Mouse (Mus musculus) heart, postnatal 14 days (tissue): ENCODE measurements around the gene Armc12. TPM values are rescaled to one million over a fixed set of nuclear protein-coding genes. Genes with fewer than 3 reads are reported as not detected.
A peak's percentile ranks its signal among the peaks of the same experiment; 100 is the strongest.
"Not testable (repeated sequence)": the region's sequence is repeated elsewhere in the genome, so short reads cannot be mapped to it uniquely, and the experiment has no call there.

Experiments
- DNase-seq, 2 experiments: peaks; one replicate each; pipeline ENCODE4 v3.0.0; 2021 to 2022
- intact Hi-C: fragments of 180-260 bp; cut with DNase I; formaldehyde crosslinking; loops from one replicate; pipeline ENCODE4 v1.15.1; 2025
- total RNA-seq, 2 experiments: library from RNA; stranded (reverse); gene quantifications; 2 replicates each; pipeline ENCODE4 v1.2.3; 2021

The Armc12 gene
- total RNA-seq, 2 experiments from 2014 or later, result not detected

DNA sequence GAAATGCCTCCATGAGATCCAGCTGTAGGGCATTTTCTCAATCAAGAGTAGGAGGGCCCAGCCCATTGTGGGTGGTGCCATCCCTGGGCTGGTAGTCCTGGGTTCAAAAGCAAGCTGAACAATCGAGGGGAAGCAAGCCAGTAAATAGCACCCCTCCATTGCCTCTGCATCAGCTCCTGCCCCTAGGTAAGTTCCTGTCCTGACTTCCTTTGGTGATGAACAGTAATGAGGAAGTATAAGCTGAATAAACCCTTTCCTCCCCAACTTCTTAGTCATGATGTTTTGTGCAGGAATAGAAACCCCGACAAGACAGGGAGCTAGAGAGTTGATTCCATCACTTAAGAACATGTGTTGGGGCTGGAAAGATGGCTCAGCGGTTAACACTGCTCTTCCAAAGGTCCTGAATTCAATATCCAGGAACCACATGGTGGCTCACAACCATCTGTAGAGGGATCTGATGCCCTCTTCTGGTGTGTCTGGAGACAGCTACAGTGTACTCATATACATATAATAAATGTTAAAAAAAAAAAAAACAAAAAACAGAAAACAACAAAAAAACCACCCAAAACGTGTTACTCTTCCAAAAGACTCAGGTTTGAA is 5.7 kb upstream of the Armc12 start:
- no peak for DNase-seq
- intact Hi-C loops, result loop anchor here (5.0 kb wide), 1 partner anchor 198 kb away; the partner anchor contains the start of gene Rpl10a

DNA sequence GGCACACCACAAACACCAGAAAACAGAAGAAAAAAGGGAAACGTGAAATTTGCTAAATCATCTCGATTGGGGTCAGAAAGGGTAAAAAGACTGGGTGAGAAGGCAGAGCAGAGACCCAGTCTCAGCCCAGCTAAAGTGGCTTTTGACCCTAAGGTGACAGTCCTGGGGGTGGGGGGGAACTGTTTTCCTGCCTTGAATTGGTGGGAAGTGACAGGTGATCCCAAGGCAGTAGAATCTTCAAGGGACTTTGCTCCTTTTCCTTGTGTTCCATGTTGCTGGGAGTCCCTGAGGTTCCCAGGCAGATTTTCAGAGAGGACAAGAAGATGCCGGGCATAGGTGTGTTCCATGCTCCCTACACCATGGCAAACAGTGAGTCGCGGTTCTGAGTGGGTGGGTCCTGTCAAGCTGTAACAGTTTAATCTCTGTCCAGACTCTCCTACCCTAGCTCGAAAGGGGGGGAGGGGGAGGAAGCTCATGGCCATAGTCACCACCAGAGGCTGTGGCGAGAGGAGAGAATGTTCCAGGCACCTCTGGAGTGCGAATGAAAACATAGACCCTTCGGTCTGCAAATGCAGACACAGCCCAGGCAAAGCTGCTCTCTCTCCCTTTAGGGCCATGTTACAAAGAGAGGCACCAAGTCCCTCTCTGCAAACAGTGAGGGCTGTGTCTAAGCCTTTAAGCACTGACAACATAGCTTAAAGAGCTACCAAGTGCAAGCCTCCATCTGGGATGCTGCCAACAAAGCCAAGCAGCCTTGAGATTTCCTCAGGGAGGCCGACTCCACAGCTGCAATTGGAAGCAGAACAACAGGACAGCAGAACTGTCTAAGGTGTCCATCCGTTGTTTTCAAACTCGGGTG is 3.2 kb upstream of the Armc12 start:
- intact Hi-C loops, result loop anchor here (1.0 to 2.0 kb wide), 3 partner anchors 73 to 141 kb away; no protein-coding TSS in a partner anchor
- DNase-seq, result no peak

DNA sequence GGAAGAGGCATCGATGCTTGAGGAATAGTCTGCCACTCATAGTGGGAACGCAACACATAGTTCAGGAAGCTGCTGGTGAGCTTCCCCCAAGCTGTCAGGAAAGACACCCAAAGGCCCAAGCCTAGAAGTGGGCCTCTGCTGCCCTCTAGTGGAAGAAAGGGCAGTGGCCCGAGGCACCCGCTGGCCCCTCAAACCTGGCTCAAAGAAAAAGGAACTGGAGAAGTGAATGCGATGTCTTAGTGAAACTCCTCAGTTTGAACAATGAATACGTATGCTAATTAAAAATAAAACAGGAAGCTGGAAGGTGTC is 2.6 kb upstream of the Armc12 start:
- DNase-seq, result peak; percentile 88 to 94
- intact Hi-C loops, result loop anchor here (1.0 to 2.0 kb wide), 2 partner anchors 73 to 121 kb away; no protein-coding TSS in a partner anchor

DNA sequence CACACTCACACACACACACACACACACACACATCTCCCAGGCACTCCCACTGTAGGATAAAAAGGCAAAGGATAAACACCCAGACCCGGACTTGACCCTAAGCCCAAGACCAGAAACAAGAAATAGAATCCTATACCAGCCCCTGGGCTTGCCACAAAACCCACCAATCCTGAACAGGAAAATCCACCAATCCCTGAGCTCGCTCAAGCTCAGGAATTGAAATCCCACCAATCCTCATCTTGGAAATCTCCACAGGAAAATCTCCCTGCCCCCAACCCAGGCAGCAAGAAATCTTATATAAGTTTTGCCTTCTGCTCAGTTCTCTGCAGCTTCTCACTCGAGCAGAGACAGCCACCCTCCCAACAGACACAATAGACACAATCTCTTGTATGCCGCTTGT is 1.5 kb upstream of the Armc12 start:
- no peak for DNase-seq
- intact Hi-C loops, result loop anchor here (2.0 kb wide), 1 partner anchor 74 kb away; no protein-coding TSS in a partner anchor

DNA sequence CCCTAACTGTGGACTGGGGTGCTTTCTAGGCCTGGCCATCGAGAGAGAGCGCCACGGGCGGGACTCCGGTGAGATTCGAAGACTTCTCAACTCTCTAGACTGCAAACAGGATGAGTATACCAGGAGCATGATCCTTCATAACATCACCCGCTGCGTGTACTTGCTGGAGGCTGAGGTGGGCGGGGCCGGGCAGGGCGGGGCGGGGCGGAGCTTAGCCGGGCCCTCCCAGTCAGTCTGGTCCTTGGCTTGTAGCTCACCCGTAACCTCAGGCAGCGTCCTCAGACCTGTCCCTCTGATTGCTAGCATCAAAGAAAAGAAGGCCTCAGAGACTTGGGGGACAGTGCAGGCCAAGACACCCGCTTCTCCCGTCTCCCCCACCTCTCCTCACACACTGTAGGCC is 1.3 kb downstream of the Armc12 start:
- intact Hi-C loops, result loop anchor here (5.0 kb wide), 1 partner anchor 325 kb away; the partner anchor contains the start of gene Def6
- no peak for DNase-seq

DNA sequence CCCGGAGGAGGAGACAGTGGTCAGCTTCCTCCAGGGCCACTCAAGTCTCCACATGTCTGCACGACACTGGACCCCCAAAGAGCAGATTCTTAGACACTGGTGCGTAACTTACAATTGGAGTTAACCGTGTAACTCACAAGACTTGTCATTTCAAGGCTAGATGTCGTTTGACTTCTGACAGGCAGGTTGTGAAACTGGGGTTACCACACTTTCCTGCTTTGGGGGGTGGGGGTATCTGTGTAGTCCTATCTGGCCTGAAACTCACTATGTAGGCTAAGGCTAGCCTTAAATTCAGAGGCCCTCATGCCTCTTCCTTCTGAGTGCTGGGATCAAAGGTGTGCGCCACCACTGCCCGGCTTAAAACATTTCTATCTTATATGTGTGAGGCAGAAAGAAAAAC is 2.0 kb downstream of the Armc12 start:
- DNase-seq, result no peak
- intact Hi-C loops, result loop anchor here (5.0 kb wide), 1 partner anchor 325 kb away; the partner anchor contains the start of gene Def6

DNA sequence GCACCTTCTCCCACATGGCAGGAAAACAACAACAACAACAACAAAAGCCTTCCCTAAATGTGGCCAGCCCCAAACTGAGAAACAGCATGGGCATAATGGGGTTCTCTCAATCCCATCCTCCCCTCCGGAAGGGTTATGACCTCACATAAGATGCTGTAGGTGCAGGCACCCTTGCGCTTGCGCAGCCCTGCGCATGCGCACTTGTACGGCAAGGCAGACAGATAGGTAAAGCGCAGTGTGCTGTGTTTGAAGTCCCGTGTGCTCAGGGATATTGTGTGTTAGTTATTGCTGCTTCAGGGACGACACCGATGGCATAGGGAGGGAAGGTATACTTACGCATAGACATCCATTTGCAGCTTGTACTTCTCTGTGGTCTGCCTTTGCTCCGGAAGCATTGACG is 2.7 kb downstream of the Armc12 start:
- intact Hi-C loops, result loop anchor here (5.0 kb wide), 1 partner anchor 326 kb away; the partner anchor contains the start of gene Def6
- no peak for DNase-seq

DNA sequence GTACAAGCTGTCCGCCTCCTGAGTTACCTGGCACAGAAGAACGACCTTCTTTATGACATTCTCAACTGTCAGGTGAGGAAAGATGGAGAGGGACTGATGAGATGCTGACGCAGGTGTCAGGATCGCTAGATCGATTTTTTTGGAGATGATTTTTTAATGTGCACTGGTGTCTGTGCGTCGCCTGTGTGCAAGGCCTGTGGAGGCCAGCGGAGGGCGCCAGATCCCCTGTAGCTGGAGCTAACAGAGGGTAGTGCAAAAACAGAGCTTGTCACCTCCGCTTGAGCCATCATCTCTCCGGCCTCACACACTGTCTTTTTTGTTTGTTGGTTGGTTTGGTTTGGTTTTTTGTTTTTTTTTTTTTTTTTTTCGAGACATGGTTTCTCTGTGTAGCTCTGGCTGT is 7.3 kb downstream of the Armc12 start:
- intact Hi-C loops, result no loop called here
- no peak for DNase-seq

DNA sequence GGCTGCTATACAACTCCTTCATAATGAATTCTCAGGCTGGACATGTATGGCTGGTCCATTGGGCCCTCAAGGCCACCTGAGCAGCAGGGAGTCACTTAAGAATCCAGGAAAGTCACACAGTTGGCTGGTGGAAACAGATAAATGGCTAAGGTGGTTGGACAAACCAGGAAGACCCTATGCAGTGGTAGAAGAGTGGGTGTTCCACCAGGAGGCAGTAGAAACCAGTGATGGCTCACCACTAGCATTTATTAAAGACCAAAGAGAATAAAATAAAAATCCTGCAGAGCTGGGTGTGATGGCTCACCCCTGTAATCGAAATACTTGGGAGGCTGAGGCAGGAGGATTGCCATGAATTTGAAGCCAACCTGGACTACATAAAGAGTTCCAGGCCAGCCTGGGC is 16.3 kb downstream of the Armc12 start:
- no peak for DNase-seq
- intact Hi-C loops, result no loop called here

DNA sequence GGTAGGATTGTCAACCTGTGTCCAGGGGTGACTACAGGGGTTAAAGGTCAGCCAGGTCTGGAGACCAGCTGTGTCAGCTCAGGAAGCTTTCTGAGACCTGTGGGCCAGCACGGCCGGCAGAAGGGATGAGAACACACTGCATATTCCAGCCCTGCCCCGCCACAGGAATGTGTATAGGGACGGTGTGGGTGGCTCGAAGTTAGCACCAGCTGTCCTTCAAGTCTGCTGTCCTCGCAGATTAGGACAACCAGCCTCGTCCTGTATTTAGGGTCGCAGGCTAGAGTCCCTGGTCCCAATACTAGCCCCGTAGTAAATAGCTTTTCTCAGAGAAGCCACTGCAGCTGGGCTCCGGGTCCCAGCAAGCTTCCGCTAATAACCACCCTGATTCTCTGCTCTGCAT is 17.9 kb downstream of the Armc12 start:
- intact Hi-C loops, result no loop called here
- DNase-seq, result no peak

DNA sequence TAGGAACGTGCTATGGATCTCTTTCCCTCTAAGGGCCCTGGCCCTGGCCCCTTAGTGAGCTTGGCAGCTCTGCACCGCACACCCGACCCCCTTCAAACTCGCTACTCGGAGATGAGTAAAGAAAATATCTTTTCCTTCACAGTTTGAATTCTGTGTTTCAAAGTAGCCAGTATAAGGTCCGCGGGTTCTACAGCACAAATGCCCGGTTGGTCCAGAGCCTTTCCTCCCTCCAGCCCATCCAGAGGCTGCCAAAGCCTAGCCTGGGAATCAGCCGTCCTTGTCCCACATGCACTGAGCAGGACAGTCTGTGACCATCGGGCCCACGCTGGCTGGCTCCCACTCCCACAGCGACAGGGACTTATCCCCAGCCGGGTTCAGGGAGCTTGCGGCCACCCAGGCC is 18.5 kb downstream of the Armc12 start, which contains the start of gene Clpsl2:
Gene Clpsl2, plus strand, starts transcription at position 301 of the 400 bp plus-strand sequence.
- intact Hi-C loops, result no loop called here
- no peak for DNase-seq

DNA sequence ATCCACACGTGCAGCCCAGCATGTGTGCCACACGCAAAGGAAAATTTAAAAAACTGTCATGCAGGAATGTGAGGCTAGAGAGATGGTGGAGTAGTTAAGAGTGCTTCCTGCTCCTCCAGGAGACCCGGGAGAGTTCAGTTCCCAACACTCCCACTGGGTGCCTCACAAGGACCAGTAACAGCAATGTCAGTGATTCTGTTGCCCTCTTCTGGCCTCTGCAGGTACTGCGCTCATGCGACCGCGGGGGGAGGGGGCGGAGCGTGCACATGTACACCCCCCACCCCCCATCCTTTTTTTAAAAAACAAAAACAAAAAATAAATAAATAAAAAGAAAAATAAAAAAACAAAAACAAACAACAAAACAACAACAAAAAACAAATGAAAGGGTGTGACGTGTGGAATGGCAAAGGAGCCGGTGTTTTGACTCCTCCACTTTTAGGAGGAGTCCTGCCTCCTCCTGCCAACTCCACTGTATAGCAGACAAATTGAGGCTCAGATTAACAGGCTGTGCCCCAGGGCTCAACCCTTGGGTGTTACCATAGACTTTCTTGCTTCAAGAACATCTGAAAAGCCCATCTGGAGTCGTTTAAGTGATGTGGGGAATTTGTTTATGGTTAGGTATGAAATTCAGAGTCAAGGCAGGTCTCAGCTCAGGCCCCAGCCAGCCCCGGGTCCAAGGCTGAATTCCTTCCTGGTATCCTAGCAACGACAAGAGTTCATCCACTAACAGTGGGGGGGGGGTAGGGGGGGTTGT is 22.6 kb downstream of the Armc12 start:
- intact Hi-C loops, result loop anchor here (5.0 kb wide), 1 partner anchor 94 kb away; no protein-coding TSS in a partner anchor
- DNase-seq, result peak; percentile 70 to 83

DNA sequence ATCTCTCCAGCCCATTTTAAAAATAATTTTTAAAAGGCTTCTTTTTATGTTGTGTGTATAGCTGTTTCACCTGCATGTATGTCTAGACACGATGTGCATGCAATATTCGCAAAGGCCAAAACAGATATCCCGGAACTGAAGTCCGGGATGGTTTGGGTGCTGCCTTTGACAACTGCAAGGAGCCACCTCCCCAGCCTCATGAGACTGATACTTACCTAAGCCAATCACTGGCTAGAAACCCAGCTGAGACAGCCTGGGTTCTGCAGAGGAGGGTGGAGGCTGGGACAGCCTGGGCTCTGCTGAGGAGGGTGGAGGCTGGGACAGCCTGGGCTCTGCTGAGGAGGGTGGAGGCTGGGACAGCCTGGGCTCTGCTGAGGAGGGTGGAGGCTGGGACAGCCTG is 23.4 kb downstream of the Armc12 start:
- not testable (repeated sequence) for DNase-seq
- intact Hi-C loops, result loop anchor here (5.0 kb wide), 1 partner anchor 93 kb away; no protein-coding TSS in a partner anchor

DNA sequence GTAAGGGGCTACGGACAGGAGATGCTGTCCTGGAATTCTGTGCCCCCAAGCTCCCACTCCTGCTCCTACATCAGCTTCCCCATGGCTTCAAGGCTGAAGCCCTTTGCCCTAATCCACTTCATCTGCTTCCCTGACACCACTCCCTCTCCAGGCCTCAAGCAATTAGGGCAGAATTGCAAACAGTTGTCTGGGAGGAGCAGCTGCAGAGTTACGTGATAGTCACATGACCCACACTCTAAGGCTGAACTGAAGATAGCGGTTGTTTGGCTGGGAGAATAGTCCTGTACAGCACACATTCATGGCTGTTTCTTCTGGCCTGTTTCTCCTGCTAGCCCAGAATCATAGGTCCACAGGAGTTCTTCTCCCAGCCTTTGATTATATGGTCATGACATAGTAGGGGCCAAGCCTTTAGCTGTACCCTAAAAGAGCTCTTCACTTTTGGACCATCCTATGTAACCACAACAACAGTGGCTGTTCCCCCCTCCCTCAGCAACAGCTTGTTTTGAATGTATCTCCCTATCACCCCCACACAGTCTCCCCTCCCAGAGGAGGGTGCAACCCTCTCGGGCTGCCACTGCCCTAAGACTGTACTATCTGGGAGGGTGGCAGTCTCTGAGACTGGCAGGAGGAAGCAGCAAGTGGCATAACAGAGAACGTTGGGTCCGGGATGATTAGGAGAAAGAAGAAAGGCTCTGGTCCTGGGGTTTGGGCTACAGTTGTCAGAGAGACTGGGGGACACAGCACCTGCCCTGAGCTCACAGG is 26.2 kb downstream of the Armc12 start:
- intact Hi-C loops, result no loop called here
- DNase-seq, result no peak

DNA sequence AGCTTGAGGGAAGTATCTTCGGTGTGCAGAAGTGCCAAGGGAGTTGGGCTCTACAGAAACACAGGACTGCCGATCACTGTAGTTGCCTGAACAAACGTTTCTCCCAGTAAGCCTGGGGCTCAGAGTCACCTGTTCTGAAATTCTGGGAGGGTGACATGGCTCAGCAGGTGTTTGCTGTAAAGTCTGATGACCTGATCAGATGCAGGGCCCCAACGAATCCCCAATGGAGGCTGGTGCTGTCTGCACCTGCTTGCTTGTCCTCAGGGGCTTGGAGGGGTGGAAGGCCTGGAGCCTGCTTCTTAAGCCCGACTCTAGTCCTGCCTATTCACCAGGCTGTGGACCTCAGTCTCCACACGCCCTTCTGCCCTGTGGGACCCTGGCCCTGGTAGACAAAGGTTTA is 27.2 kb downstream of the Armc12 start:
- DNase-seq, result no peak
- intact Hi-C loops, result no loop called here

DNA sequence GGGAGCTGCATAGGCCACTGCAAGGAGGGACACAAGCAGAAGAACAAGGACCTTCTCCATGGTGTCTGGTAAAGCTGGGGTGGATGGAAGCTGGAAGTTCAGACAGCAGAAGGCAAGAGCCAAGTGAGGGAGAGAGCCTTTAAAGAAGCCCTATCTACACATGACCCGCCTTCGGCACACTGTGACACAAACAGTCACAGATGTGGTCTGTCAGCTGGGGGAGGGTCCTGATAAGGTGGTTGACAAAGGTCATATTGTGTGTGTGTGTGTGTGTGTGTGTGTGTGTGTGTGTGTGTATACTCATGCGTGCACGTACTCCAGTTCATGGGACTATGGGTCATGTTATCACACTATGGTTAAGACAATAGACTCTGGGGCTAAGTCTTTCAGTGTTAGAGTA is 30.0 kb downstream of the Armc12 start, which contains the start of gene Clps:
Gene Clps, minus strand, starts transcription at position 169 of the 400 bp plus-strand sequence.
- DNase-seq, result no peak
- intact Hi-C loops, result no loop called here

DNA sequence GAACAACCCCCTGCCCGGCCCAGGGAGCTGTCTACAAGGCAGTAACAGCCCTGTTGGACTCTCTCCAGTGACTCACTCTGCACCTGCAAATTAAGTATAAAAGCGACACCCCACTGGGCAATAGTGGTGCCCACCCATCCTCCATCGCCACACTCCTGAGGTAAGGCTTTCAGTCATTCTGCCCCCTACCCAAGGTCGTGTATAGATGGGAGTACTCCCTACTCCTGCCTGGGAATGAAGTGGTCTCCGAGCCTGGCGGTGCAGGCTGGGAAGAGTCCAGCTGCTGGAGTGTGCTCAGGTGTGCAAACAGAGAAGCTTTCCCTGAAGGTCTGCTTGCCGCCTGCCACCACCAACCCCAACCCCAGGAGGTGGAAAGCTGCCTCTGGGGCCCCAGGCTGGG is 31.0 kb downstream of the Armc12 start:
- intact Hi-C loops, result no loop called here
- no peak for DNase-seq

DNA sequence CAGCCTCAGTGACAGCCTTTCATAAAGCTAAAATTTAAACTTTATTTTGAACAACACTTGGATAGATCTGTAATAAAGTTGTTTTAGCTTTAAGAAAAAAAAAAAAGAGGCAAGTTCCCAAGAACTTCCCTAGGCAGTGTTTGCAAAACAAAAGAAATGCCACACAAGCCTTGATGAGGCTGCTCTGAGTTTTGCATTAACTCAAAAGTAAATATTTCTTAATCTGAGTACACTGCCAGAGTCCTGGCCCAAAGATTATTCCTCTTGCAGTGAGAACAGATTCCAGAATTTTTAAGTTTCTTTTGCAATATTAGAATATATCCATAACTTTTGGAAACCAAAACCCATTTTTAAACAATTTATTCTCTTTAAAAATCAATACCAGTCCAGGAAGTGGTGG is 34.6 kb downstream of the Armc12 start:
- intact Hi-C loops, result no loop called here
- no peak for DNase-seq

DNA sequence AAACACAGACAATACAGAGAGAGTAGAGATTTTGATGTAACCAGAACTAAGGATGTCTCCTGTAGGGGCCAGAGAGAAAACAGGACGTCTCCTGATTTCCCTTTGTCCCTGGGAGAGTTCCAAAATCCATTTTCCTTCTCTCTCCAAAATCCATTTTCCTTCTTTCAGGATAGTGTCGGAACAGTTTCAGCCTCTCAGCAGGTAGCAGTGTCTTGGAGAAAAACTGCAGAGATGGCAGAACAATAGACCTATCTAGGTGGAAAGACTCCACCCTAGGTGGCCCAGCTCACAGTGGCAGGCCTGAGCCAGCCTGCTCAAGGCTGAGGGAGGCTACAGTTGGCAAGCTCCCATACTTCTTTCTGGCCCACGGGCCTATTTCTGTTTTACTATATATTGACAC is 36.9 kb downstream of the Armc12 start:
- intact Hi-C loops, result no loop called here
- no peak for DNase-seq

DNA sequence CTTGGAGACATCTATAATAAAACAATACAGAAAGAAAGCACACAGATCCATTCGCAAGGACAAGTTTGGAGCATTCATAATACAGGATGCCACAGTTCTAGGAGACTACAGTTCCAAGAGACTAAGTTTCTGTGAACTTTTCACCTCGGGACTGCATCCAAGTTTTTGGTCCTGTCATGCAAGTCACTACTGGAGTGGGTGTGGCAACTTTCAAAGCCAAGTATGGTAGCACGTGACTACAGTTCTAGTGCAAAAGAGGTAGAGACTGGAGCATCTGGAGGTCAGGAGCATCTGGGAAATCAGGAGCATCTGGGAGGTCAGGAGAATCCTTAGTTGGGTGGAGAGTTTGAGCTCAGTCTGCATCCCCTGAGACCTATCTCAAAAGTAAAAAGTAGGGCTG is 41.3 kb downstream of the Armc12 start:
- no peak for DNase-seq
- intact Hi-C loops, result no loop called here
